Mouse (Mus musculus): ENCODE results near the gene Tpcn2. TPM values are rescaled to one million over a fixed set of nuclear protein-coding genes. Genes with fewer than 3 reads are reported as not detected.

Tpcn2 gene
- polyA plus RNA-seq, 1 experiment from 2014 or later, result 5.4 TPM

GRCm38 (mm10) chr7:145221346-145221745 is 62.5 kb downstream of the Tpcn2 start:
- Histone ChIP-seq H3K27ac (ENCODE audit: low read length) (peak overlapping the region; percentile 52), H3K27me3 (ENCODE audit: control insufficient read depth, insufficient read depth, low read length) (no peaks in the 10 kb centered on the region), H3K4me2 (ENCODE audit: low read depth, low read length) (no peak overlapping the region), H3K9me3 (replicated peaks; ENCODE audit: control insufficient read depth, low read length) (no peaks in the 10 kb centered on the region), H3K9ac (ENCODE audit: low read length) (0 out of 2 replicates have a peak overlapping the region, but pooled peaks have one; percentile 39), H3K36me3 (ENCODE audit: control insufficient read depth, insufficient read depth) (no peaks in the 10 kb centered on the region), H3K4me3 (ENCODE audit: low read length) (no peak overlapping the region), H3K4me1 (ENCODE audit: control insufficient read depth, insufficient read depth, low read length) (peaks cover 19% of the 10 kb centered on the region)
- no peak for ATAC-seq (replicated peaks; ENCODE audit: extremely low read depth, insufficient read depth, low FRiP score)
- 32% methylated on average over 2 of the region's 2 CpGs for WGBS

GRCm38 (mm10) chr7:145219420-145219831 is 64.4 kb downstream of the Tpcn2 start:
- Histone ChIP-seq H3K36me3 (ENCODE audit: control insufficient read depth, insufficient read depth) (no peaks in the 10 kb centered on the region), H3K4me1 (ENCODE audit: control insufficient read depth, insufficient read depth, low read length) (peaks cover 24% of the 10 kb centered on the region), H3K4me3 (ENCODE audit: low read length) (no peak overlapping the region), H3K27ac (ENCODE audit: low read length) (no peak overlapping the region), H3K9me3 (replicated peaks; ENCODE audit: control insufficient read depth, low read length) (no peaks in the 10 kb centered on the region), H3K9ac (ENCODE audit: low read length) (no peak overlapping the region), H3K4me2 (ENCODE audit: low read depth, low read length) (no peak overlapping the region), H3K27me3 (ENCODE audit: control insufficient read depth, insufficient read depth, low read length) (no peaks in the 10 kb centered on the region)
- WGBS, result 79% methylated on average over 9 of the region's 9 CpGs
- ATAC-seq (replicated peaks; ENCODE audit: extremely low read depth, insufficient read depth, low FRiP score), result no peak

GRCm38 (mm10) chr7:145216591-145216990 is 67.2 kb downstream of the Tpcn2 start:
- 47% methylated on average over 1 of the region's 1 CpGs for WGBS
- no peak; the same call in 1 of the 2 replicates for ATAC-seq (replicated peaks; ENCODE audit: extremely low read depth, insufficient read depth, low FRiP score)
- no peak overlapping the region for H3K27ac ChIP-seq (ENCODE audit: low read length)

GRCm38 (mm10) chr7:145215476-145215875 is 68.3 kb downstream of the Tpcn2 start:
- Histone ChIP-seq H3K9me3 (replicated peaks; ENCODE audit: control insufficient read depth, low read length) (no peaks in the 10 kb centered on the region), H3K36me3 (ENCODE audit: control insufficient read depth, insufficient read depth) (no peaks in the 10 kb centered on the region), H3K4me1 (ENCODE audit: control insufficient read depth, insufficient read depth, low read length) (peaks cover 11% of the 10 kb centered on the region), H3K4me2 (ENCODE audit: low read depth, low read length) (no peak overlapping the region), H3K27ac (ENCODE audit: low read length) (no peak overlapping the region), H3K4me3 (ENCODE audit: low read length) (no peak overlapping the region), H3K27me3 (ENCODE audit: control insufficient read depth, insufficient read depth, low read length) (no peaks in the 10 kb centered on the region), H3K9ac (ENCODE audit: low read length) (no peak overlapping the region)
- no peak for ATAC-seq (replicated peaks; ENCODE audit: extremely low read depth, insufficient read depth, low FRiP score)
- 49% methylated on average over 4 of the region's 4 CpGs for WGBS

More at GRCm38 (mm10) chr7:145216591-145216990, 67.2 kb downstream of the Tpcn2 start:
- Histone ChIP-seq H3K36me3 (ENCODE audit: control insufficient read depth, insufficient read depth) (no peaks in the 10 kb centered on the region), H3K9ac (ENCODE audit: low read length) (no peak overlapping the region), H3K4me1 (ENCODE audit: control insufficient read depth, insufficient read depth, low read length) (peaks cover 13% of the 10 kb centered on the region), H3K9me3 (replicated peaks; ENCODE audit: control insufficient read depth, low read length) (no peaks in the 10 kb centered on the region), H3K4me3 (ENCODE audit: low read length) (no peak overlapping the region), H3K4me2 (ENCODE audit: low read depth, low read length) (no peak overlapping the region), H3K27me3 (ENCODE audit: control insufficient read depth, insufficient read depth, low read length) (no peaks in the 10 kb centered on the region)

- Histone ChIP-seq H3K9me3 (replicated peaks; ENCODE audit: control insufficient read depth, low read length) (no peaks in the 10 kb centered on the region), H3K4me2 (ENCODE audit: low read depth, low read length) (no peak overlapping the region), H3K27me3 (ENCODE audit: control insufficient read depth, insufficient read depth, low read length) (no peaks in the 10 kb centered on the region), H3K36me3 (ENCODE audit: control insufficient read depth, insufficient read depth) (no peaks in the 10 kb centered on the region), H3K27ac (ENCODE audit: low read length) (no peak overlapping the region), H3K4me1 (ENCODE audit: control insufficient read depth, insufficient read depth, low read length) (peaks cover 14% of the 10 kb centered on the region), H3K4me3 (ENCODE audit: low read length) (no peak overlapping the region), H3K9ac (ENCODE audit: low read length) (peak overlapping the region; percentile 46; the same call in 1 of the 2 replicates)
- 36% methylated on average over 14 of the region's 14 CpGs for WGBS
- ATAC-seq (replicated peaks; ENCODE audit: extremely low read depth, insufficient read depth, low FRiP score), result no peak; the same call in 1 of the 2 replicates
Observed at GRCm38 (mm10) chr7:145211680-145212659, 71.8 kb downstream of the Tpcn2 start.

GRCm38 (mm10) chr7:145210477-145211070 is 73.2 kb downstream of the Tpcn2 start:
- WGBS, result 85% methylated on average over 4 of the region's 4 CpGs
- Histone ChIP-seq H3K4me1 (ENCODE audit: control insufficient read depth, insufficient read depth, low read length) (peaks cover 23% of the 10 kb centered on the region), H3K27me3 (ENCODE audit: control insufficient read depth, insufficient read depth, low read length) (no peaks in the 10 kb centered on the region), H3K27ac (ENCODE audit: low read length) (no peak overlapping the region), H3K4me2 (ENCODE audit: low read depth, low read length) (no peak overlapping the region), H3K4me3 (ENCODE audit: low read length) (no peak overlapping the region), H3K36me3 (ENCODE audit: control insufficient read depth, insufficient read depth) (no peaks in the 10 kb centered on the region), H3K9me3 (replicated peaks; ENCODE audit: control insufficient read depth, low read length) (no peaks in the 10 kb centered on the region), H3K9ac (ENCODE audit: low read length) (no peak overlapping the region)
- ATAC-seq (replicated peaks; ENCODE audit: extremely low read depth, insufficient read depth, low FRiP score), result no peak

- Histone ChIP-seq H3K27ac (ENCODE audit: low read length) (peak within 1 kb of the TSS; percentile 86), H3K27me3 (ENCODE audit: control insufficient read depth, insufficient read depth, low read length) (no peaks in the 10 kb centered on the region), H3K9me3 (replicated peaks; ENCODE audit: control insufficient read depth, low read length) (no peaks in the 10 kb centered on the region), H3K4me3 (ENCODE audit: low read length) (no peak within 1 kb of the TSS), H3K9ac (ENCODE audit: low read length) (no peak within 1 kb of the TSS; the same call in 1 of the 2 replicates), H3K36me3 (ENCODE audit: control insufficient read depth, insufficient read depth) (no peaks in the 10 kb centered on the region), H3K4me2 (ENCODE audit: low read depth, low read length) (no peak within 1 kb of the TSS), H3K4me1 (ENCODE audit: control insufficient read depth, insufficient read depth, low read length) (peaks cover 22% of the 10 kb centered on the region)
- 74% methylated on average over 4 of the region's 4 CpGs for WGBS
- no peak for ATAC-seq (replicated peaks; ENCODE audit: extremely low read depth, insufficient read depth, low FRiP score)
Observed at GRCm38 (mm10) chr7:145208006-145208405, 75.8 kb downstream of the Tpcn2 start, which contains the start of gene 1810010D01Rik. 1810010D01Rik (minus strand) TSS chr7:145208119.

GRCm38 (mm10) chr7:145206801-145207200 is 77.0 kb downstream of the Tpcn2 start:
- WGBS, result 62% methylated on average over 6 of the region's 6 CpGs
- Histone ChIP-seq H3K27ac (ENCODE audit: low read length) (peak overlapping the region; percentile 86), H3K27me3 (ENCODE audit: control insufficient read depth, insufficient read depth, low read length) (no peaks in the 10 kb centered on the region), H3K36me3 (ENCODE audit: control insufficient read depth, insufficient read depth) (no peaks in the 10 kb centered on the region), H3K4me2 (ENCODE audit: low read depth, low read length) (no peak overlapping the region), H3K9me3 (replicated peaks; ENCODE audit: control insufficient read depth, low read length) (no peaks in the 10 kb centered on the region), H3K9ac (ENCODE audit: low read length) (peak overlapping the region; percentile 80), H3K4me1 (ENCODE audit: control insufficient read depth, insufficient read depth, low read length) (peaks cover 17% of the 10 kb centered on the region), H3K4me3 (ENCODE audit: low read length) (no peak overlapping the region)
- peak; percentile 14; the same call in 1 of the 2 replicates for ATAC-seq (replicated peaks; ENCODE audit: extremely low read depth, insufficient read depth, low FRiP score)

Data from heart, embryonic 16.5 days (tissue).